Mouse (Mus musculus) heart, postnatal 4 days (tissue): ENCODE data around the gene Nkx2-5. TPM values are rescaled to one million over a fixed set of nuclear protein-coding genes. Genes with fewer than 3 reads are reported as not detected.

Experiments
- DNase-seq: peaks from one replicate; pipeline ENCODE4 v3.0.0; 2021
- total RNA-seq, 2 experiments: library from RNA; stranded (reverse); gene quantifications; 2 replicates each; pipeline ENCODE4 v1.2.3; 2021

The Nkx2-5 gene
- total RNA-seq, 2 experiments from 2014 or later: 123 to 128 TPM

DNA sequence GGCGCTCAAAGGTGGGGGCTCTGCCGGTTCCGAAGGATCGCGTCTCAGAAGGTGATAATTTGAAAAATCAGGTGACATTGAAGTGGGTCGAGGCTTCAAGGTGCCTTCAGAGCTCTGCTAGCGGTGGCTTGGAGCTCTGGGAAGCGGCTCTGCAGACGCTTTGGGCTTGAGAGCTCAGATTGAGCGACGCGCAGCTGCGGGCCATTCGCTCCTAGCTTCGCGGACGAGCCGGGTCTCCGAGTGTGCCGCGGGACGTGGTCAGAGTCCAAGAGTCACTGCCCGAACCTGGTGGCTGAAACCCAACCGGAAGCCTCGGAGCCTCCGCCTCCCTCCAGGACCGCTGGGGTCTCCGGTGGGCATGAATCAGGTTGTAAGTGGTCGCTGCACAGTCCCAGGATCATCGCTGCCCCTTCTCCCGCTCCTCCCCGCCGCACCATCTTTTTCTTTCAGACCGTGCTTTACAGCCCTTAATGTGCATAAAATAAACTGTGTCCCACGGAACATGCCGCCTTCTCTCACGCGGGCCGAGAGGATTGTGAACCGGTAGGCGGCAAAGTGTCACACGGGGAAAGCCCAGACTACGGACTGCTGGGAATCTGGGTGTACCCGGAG lies 5.0 kb upstream of the Nkx2-5 start:
- DNase-seq: peak; percentile 50

DNA sequence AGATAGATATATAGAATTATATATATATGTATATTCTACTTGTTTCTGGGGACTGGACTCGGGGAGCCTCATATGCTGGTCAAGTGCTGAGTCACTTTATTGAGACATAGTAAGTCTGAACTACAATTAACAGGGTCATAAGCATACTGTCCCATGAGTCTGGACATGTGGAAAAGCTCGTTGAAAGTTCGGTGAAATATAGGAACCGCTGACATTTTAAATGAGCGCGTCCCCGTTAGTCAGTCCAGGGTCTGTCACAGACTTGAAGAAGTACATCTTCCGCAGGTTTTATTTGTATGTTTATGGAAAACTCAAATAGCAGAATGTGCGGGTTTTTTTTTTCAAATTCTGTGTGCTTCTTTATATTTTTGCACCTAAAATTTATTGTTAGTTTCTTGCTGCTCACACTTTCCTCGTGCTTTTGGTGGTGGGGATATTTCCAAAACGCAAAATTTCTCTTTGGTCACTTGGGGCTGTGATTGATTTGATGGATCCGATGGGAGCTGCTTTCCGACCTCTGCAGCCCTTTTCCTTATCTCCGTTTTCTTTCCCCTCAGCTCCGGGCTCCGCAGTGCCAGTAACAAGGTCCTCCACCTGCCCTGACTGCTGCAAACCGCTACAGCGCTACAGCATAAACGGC lies 4.4 kb upstream of the Nkx2-5 start:
- peak; percentile 36 for DNase-seq

DNA sequence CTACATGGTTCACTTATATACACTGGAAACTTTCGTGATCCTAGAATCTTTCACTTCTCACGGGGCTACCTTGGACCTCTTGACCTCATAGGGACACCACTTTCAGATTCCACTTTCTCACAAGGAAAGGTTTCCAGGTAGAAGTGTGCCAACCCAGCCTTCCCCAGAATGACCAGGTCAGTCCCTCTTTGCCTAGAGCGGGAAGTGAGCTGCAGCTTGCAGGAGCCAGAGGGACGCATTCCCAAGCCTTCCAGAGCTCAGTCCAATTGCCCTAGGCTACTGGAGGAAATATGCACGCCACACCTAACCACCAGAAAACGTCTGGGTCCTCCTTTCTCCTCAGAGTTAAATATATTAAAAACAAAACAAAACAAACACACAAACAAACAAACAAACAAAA lies 3.4 kb upstream of the Nkx2-5 start:
- no peak for DNase-seq

DNA sequence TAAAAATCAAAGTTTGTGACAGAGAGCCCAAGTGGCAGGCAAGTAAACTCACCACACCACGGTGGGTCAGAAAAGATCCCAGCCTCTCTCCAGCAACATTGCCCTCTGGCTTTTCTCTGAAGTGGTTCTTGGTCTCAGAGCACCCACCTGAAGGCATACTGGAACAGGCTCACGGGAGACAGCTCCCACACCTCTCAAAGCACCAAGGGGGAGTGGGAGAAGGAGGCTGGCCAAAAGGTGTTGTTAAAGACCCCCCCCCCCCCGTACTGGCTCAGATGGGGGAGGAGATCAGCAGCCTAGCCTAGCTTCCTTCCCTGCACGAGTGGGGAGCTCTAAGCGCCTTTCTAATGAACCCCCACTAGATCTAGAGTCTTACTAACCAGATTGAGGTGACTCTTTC lies 3.0 kb upstream of the Nkx2-5 start:
- no peak for DNase-seq

DNA sequence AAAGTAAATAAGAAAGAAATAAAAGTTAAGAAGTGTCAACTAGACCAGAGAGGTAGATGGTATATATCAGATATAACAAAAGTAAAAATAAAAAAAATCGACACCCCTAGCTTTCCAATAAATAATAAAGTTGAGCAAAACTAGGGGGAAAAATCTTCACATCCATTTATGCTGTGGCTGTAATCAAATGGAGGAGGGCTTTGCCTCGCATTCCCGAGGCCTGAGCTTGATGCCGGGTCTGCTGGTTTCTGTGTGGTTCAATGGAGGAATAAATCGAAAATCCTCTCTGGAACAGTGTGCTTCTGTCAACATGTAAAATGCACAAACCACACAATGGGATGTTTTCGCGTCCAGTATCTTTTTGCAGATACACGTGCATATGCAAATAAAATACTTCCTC lies 1.6 kb upstream of the Nkx2-5 start:
- DNase-seq: no peak

DNA sequence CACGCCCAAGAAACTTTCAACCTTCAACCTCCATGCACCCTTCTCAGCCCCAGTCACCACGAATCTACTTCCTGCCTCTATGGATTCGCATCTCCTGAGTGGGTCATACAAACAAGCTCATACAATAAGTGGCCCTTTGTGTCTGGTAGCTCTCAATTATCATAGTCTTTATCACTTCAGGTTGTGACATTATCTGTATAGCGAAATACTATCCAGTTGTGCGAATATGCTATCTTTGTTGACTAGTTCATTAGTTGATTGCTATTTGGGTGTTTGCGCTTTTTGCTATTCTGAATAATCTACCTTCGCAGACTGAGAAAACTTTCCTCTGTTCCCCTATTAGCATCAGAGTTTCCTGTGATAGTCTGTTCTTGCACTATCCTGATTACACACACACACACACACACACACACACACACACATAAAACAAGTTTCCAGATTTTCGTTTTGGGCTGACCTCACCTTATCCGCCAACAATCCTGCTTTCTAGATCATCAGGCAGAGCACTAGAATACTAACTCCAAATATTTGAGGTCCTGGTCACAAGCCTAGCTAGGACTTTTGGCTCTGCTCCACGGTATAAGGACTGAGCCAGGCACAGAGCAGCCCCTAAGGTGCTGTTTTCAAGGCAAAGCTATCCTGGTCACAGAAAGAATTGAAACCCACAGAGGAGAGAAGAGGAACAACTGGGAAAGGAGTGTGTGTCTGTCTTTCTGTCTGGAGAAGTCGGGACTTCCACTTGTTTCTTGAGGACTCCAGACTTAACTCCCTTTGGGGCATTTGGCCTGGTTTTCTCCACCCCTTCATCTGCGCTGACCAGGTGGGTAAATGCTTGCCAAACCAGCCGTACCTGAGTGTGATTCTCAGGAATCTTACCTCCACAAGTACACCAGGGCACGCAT lies 591 bp upstream of the Nkx2-5 start:
- no peak for DNase-seq

DNA sequence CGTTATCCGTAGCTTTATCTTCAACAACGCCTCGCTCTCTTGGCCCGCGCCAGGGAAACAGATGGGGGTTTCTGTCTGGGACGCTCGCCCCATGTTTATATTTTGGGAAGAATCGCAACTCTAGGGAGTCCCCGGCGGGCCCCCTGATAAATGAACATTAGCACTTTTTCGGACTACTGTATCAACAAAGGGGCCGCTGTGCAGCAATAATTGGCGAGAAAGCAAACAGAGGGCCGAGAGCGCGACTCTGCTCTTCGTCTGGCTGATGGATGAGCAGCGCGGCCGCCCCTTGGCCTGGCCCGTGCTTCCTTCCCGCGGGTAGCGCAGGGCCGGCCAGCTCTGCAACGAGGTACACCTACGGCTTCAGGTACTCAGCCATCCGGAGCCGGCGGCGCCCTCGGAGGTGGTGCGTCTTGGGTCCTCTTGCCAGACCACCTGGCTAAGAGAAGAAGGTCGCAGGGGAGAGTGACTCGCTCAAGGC lies 398 bp downstream of the Nkx2-5 start:
- DNase-seq: peak; percentile 42

DNA sequence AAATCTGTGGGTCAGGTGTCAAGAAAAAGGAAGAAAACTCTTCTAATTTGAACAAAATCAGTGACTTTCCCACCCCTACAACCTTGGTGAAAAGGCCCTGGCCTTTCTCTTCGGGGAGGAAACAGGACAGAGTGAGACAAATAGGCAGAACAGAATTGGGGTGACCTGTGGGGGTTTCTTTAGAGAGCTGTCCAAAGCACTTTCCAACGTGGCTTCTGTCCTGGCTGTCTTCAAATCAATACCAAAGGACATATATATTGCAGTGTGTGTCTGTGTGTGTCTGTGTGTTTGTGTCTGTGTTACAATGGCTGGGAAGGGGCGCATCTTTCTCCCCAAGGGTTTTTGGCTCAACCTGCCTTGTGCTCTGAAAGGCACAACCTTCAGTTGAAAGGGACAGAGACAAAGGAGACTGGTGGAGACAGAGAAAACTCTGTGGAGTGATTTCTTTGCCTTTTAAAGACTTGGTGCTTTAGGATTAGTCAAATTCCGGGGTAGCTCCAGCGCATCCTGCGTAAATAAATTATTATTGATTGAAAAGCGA lies 1.0 kb downstream of the Nkx2-5 start:
- DNase-seq: no peak

DNA sequence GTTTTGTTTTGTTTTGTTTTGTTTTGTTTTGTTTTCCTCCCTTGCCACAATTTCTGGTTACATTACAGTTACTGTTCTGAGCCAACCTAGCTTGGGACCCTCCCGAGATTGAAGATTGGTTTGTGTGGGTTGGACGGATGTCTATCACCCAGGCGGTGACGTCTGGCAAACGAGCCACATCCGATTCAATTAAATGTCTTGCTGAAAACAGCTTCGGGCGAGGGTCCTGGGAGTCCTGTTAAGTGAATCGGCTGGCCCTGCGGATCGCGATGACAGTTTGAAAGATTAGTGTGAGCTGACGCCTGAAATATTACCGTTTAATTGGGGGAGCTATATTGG lies 1.6 kb downstream of the Nkx2-5 start:
- DNase-seq: no peak

DNA sequence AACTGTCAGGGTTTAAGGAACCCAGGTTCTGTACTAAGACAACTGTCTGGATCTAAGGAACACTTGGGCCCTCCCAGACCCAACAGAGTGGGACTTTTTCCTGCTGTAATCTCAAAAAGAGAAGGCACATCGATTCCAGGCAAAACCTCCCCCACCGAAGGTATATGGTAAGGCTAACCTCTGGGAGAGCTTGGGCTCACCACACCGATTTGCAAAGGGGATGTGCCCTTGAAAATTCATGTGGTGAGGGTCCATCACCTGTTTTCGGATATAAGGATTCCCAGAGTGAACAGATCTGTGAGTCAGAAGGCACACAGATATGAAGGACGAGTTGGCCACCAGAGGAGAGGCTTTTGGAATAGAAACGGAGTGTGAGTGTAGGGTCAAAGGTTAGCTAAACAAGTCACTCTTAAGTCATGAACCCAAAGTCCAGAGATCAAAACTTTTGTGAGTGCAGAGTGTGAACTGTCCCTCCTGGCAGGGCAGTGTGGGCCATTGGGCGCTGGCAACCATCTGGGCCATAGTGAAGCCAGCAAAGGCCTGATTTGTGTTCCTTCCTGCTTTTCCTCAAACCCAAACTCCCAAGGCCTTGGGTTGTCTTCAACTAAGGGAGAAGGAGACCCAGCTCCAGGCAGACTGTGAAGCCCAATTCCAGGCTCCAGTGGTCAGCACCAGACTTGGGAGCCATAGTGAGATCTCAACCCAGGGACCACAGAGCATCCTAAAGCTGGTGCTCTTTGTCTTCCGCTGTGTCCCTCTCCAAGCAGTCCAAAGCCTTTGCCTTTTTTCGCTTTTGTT lies 2.2 kb downstream of the Nkx2-5 start:
- no peak for DNase-seq

DNA sequence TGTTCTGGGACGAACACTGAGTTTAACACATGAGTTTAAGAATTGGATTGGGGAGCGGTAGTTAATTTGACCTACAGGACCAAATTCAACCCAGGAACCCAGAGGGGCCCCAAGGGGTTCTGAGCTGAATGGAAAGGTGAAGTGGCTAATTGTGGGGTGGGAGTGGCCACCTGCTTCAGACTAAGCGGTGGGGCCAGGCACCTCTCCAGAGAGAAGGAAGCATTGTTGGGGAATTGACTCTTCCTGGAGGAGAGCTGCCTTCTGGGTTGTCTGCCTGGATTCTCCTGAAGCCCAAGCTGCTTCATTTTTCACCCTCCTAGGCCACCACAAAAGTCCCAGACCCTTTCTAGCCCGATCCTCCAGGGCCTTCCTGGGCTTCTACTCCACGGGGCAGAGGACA lies 2.8 kb downstream of the Nkx2-5 start:
- DNase-seq: peak; percentile 32

DNA sequence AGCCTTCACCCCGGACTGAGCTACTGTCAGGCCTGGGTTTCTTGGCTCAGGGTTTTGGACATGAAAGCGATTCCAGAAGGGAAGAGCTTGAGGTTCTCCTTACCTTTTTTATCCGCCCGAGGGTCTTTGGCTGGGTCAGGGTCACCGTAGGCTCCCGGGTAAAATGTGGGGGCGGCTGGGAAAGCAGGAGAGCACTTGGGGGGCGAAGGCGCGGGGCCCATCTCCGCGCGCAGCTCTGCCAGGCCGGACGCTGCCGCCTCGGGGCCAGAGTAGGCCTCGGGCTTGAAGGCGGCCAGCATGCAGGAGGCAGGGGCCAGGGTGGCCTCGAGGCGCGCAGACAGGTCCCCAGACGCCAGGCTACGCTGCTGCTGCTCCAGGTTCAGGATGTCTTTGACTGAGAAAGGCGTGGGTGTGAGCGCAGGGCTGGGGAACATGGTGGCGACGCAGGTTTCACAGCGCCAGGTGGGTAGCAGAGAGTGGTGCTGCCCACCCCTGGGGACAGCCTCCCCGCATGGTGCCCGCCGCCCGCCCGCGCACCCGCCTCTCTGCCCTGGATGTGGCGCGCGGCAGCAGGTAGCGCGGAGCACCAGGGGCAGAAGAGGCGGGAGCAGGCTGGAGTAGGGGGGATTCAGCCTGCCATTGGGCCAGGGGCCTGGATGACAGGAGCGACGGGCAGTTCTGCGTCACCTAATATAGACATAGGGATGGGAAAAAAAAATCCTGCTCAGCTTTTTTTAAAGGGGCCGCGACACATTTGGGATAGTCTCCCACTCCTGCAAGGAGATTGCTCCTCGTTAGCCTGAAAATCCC lies 3.7 kb downstream of the Nkx2-5 start:
- DNase-seq: peak; percentile 83

DNA sequence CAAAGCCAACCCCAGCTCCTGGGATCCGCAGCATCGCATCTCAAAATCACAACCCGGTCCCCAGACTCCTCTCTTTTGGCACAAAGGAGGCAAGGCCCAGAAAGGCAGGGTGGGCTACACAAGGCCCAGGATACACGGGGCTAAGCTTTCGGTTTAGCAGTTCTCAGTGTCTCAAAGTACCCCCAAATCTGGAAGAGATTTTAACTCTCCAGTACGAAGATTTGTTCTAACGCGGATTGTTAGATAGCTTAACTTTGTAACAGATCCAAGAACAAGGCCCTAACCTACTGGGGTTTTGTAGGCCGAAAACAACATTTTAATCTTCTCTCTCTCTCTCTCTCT lies 4.4 kb downstream of the Nkx2-5 start:
- DNase-seq: no peak

DNA sequence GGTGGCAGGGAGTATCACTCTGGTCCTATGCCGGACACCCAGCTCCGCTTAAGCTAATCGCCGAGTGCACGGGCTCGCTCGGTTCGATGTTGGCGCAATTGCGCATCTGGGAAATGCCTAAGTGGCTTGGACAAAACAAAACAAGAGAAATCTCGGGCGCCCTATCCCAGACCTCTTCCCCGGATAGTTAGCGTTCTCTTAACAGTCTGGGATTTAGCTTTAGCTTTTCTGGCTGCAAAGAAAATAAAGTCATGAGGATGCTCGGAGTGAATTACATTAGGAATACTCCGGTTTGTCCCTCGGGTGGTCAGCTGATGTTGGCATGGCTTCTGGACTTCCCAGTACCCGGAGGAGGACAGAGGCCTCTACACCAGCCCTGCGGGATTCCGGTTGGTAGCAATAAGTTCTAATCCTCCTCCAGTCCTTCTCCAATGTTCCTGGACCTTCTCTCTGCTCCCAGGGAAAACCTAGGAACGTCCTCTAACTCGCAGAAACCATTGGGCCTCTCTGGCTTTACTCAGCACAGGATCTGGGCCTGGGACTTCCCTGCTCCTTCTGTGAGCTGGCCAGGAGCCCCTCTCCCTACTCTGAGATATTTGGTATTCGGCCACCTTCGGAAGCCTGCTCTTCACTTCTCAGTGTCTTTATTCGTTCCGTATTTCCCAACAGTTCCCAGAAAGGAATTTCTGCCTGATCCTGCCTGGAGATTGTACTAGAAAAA lies 4.9 kb downstream of the Nkx2-5 start:
- DNase-seq: peak; percentile 31

DNA sequence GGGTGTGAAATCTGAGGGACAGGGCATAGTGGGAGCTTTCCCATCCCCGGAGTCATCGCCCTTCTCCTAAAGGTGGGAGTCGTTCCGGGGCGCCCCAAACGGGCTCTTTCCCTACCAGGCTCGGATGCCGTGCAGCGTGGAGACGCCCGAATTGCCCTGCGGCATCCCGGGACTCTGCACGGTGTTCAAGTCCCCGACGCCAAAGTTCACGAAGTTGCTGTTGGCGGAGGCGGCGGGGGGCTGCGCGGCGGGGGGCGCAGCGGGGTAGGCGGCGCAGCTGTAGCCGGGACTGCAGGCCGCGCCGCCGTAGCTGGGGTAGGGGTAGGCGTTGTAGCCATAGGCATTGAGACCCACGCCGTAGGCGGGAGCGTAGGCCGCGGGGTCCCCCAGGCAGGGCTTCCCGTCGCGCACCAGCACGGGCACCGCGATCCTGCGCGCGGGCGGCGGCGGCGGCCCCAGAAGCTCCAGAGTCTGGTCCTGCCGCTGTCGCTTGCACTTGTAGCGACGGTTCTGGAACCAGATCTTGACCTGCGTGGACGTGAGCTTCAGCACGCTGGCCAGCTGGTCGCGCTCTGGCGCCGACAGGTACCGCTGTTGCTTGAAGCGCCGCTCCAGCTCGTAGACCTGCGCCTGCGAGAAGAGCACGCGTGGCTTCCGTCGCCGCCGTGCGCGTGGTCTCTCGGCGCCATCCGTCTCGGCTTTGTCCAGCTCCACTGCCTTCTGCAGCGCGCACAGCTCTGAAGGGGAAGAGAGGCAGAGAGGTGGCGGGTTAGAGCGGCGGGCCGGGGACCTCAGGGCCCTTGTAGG lies 5.7 kb downstream of the Nkx2-5 start:
- peak; percentile 34 for DNase-seq

DNA sequence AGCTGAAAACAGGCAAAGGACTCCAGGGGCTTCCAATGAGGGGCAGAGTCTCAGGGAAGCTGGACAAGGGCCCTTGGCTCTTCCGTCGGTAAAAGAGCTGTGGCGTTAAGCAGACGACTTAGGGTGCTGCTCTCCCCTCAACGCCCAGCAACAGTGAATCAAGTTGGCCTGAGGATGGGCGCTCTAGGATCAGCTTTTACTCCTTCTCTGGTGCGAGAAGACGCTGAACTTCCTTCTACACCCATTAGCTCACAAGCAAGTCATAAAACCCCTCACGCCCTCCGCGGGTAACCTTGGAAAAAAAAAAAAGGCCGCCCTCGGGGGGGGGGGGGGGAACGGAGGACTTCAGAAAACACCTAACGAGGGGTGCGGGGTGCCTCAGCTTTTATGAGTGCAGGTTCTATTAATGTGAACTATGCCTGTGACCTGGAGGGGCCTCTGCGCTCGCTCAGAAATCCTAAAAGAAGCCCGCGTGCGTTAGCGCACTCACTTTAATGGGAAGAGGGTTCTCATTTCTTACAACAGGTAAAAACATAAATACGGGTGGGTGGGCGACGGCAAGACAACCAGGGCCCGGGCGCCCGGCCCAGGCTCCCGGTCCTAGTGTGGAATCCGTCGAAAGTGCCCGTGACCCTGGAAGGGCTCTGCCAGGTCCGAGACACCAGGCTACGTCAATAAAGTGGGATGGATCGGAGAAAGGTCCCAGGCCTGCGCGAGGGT lies 6.5 kb downstream of the Nkx2-5 start:
- DNase-seq: no peak

DNA sequence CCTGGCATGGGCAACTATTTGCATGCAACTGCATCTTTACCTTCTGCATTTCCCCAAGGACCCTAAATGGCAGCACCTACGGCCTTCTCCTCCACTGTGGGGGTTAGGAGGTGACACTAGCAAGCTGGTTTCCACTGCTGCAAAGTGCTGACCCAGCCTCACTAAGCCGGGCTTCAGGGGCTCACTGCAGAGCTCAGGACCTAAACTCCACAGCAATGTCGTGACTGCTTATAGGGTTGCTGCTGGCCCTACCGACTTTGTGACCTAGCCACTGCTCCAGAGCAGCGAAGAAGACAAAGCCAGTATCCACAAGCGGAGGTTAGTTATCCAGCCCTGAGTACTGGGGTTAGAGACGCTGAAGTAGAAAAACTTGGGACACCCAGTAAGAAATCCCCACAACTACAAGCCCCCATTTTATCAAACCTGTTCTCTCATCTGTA lies 7.2 kb downstream of the Nkx2-5 start:
- DNase-seq: no peak

DNA sequence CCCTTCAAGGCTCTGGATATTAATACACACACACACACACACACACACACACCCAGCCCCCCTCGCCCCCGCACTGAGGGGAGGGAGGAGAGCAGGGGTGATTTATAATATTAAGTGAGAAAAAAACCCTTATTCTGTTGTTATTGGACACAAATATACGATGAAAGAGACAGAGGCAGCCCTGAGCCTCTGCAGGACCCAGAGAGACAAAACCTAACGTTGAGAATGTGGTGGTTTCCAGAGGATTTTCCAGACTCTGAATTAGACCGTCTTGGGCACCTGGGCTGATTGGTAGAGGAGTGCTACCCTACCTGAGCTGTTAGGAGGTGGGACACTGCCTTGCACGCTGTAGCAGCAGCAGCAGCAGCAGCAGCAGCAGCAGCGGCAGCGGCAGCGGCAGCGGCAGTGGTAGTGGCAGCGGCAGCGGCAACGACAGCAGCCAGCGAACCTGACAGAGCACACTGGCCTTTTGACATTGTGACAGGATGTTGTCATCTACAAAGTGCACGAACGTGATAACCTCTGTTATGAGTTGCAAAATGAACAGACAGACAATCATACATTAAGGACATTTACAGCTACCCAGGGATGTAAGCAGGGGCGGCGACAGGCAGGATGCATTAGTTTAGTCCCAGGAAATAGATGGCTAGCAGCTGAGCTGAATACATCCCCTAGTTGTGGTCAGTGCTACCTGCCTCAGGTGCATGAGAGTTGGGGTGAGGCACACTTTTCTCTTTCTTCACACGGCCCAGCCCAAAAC lies 7.8 kb downstream of the Nkx2-5 start:
- DNase-seq: no peak

DNA sequence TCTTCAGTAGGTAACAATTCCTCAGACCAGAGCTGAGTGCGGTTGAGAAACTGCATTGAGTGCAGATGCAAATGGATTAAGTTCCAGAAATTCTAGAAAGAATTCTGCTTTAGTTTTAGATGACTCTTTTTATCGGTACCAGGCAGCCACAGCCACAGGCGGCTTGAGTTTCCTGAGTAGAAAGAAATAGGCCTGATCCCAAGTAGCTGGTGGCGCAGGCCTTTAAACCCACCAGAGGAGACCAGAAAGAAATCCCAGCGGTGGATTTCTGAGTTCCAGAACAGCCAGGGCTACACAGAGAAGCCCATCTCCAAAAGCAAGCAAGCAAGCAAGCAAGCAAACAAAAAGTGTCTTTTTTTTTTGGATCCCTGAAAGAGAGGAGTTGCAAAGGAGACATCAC lies 8.4 kb downstream of the Nkx2-5 start:
- DNase-seq: no peak
